ENCODE assay signal across 11 mouse cellular contexts in the genomic region with DNA sequence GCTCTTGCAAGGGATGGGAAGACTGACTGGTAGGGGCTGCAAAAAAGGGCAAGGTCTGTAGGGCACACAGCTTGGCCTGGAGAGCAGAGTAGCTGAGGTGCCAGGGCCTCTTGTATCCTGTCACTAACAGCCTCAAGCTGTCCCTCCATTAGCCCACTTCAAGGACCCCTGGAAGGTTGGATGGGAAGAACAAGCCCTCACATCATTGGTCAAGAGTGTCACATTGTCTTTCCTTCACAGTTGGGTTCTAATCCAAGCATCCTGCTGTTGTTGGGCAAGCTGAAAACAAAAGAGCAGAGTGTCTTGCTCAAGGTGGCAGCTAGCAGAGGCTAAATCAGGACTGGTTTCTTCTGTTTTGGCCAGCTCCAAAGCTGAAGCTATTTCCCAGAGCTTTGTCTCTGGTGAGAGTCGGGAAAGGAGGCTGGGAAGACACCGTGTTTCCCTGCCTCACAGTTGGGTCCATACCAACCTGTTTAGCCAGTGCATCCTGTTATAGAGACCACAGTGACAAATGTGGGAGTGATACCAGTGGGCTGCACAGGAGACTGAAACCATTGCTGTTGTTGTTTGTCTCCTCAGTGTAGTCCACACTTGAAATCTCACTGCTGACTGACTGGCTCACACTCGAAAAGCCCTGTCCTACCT. TPM values are rescaled to one million over a fixed set of nuclear protein-coding genes. Genes with fewer than 3 reads are reported as not detected.
A peak's percentile ranks its signal among the peaks of the same experiment; 100 is the strongest.
DNase-seq lines count a peak whose midpoint lies in the region; ATAC-seq and TF ChIP-seq lines count a peak whose summit lies in the region.
"Had no signal": no experiment of that assay in that cellular context is flagged by ENCODE, and none has a peak within 500 bp of the region (broad histone marks: within the 10 kb centered on the region; RNA-seq: fewer than 3 reads in every experiment).

No protein-coding gene starts in this region.

- H3K27ac ChIP-seq in heart, embryonic 10.5 days = peak overlapping the region; percentile 30; the same call in 1 of the 2 replicates
- H3K27ac ChIP-seq in lung, embryonic 14.5 days (ENCODE audit: low read depth) = peak overlapping the region; percentile 48; the same call in 1 of the 2 replicates
- peak overlapping the region; percentile 52; the same call in 1 of the 2 replicates for H3K27ac ChIP-seq in hindbrain, embryonic 16.5 days (ENCODE audit: low read depth, low read length)
- peak overlapping the region; percentile 92 for H3K27ac ChIP-seq in small intestine, adult 2 months (ENCODE audit: insufficient read depth, low read depth, low read length)
- H3K27ac ChIP-seq: gastrocnemius, adult 2 months had no signal

- TF ChIP-seq CTCF in lung, embryonic 14.5 days (IDR thresholded peaks at IDR 0.05; ENCODE audit: low read depth) = no peak
- TF ChIP-seq CTCF in small intestine, adult 2 months (IDR thresholded peaks at IDR 0.05; ENCODE audit: extremely low read depth, insufficient read length, insufficient replicate concordance, low read depth, low read length) = no peak

- peaks cover 12% of the 10 kb centered on the region for H3K36me3 ChIP-seq in heart, embryonic 10.5 days
- peaks cover 19% of the 10 kb centered on the region for H3K36me3 ChIP-seq in lung, embryonic 14.5 days (ENCODE audit: insufficient read depth)
- peaks cover 16% of the 10 kb centered on the region for H3K36me3 ChIP-seq in hindbrain, embryonic 16.5 days (ENCODE audit: control insufficient read depth, insufficient read depth, low read length)
- peaks cover 7% of the 10 kb centered on the region; the same call in 1 of the 2 replicates for H3K36me3 ChIP-seq in small intestine, adult 2 months (ENCODE audit: control insufficient read depth, insufficient read depth, low read length)

- TF ChIP-seq POLR2A in small intestine, adult 2 months (IDR thresholded peaks at IDR 0.05; ENCODE audit: low read depth, low read length) = no peak

- peaks cover 28% of the 10 kb centered on the region for H3K4me1 ChIP-seq in heart, embryonic 10.5 days
- peaks cover 24% of the 10 kb centered on the region for H3K4me1 ChIP-seq in lung, embryonic 14.5 days (ENCODE audit: insufficient read depth)
- peaks cover 6% of the 10 kb centered on the region; the same call in 1 of the 2 replicates for H3K4me1 ChIP-seq in hindbrain, embryonic 16.5 days (ENCODE audit: control insufficient read depth, insufficient read depth, low read depth, low read length)
- H3K4me1 ChIP-seq in small intestine, adult 2 months (ENCODE audit: control insufficient read depth, insufficient read depth, insufficient read length, low read length) = peaks cover 22% of the 10 kb centered on the region; the same call in 1 of the 2 replicates

- no peak overlapping the region for H3K4me3 ChIP-seq in heart, embryonic 10.5 days
- H3K4me3 ChIP-seq in lung, embryonic 14.5 days (ENCODE audit: low read depth, low read length) = no peak overlapping the region
- H3K4me3 ChIP-seq in hindbrain, embryonic 16.5 days (ENCODE audit: low read length) = no peak overlapping the region
- no peak overlapping the region for H3K4me3 ChIP-seq in small intestine, adult 2 months (ENCODE audit: low read depth, low read length)
- H3K4me3 ChIP-seq: gastrocnemius, adult 2 months had no signal

- peak; percentile 7; the same call in 1 of the 2 replicates for ATAC-seq in lung, embryonic 14.5 days (ENCODE audit: insufficient read depth)
- ATAC-seq in hindbrain, embryonic 16.5 days = no peak

- H3K27me3 ChIP-seq in heart, embryonic 10.5 days (ENCODE audit: insufficient read depth, poor library complexity, severe bottlenecking) = no peaks in the 10 kb centered on the region
- no peaks in the 10 kb centered on the region for H3K27me3 ChIP-seq in lung, embryonic 14.5 days (ENCODE audit: insufficient read depth, low read length)
- H3K27me3 ChIP-seq in hindbrain, embryonic 16.5 days (replicated peaks; ENCODE audit: control insufficient read depth, insufficient read depth, low read length) = no peaks in the 10 kb centered on the region
- no peaks in the 10 kb centered on the region for H3K27me3 ChIP-seq in small intestine, adult 2 months (ENCODE audit: control insufficient read depth, insufficient read depth, low read length)

- DNase-seq in heart, embryonic 10.5 days (ENCODE audit: low spot score) = no peak
- no peak for DNase-seq in heart, adult 11 months
- no peak for DNase-seq in lung, embryonic 14.5 days
- no peak for DNase-seq in lung, postnatal 4 days
- DNase-seq in c-Kit-positive CD71-positive TER-119-positive erythroid progenitor cells, embryonic 14.5 days (ENCODE audit: low spot score) = no peak
- DNase-seq in natural killer cell, adult 2 months (ENCODE audit: low spot score in 2 of 2) = no peak
- DNase-seq: gastrocnemius, adult 2 months; right cerebral cortex, postnatal 14 days had no signal

- 55% methylated on average over 3 of the region's 3 CpGs for WGBS in heart, embryonic 10.5 days
- WGBS in lung, embryonic 14.5 days = 44% methylated on average over 3 of the region's 3 CpGs
- WGBS in hindbrain, embryonic 16.5 days = 37% methylated on average over 3 of the region's 3 CpGs
- WGBS in small intestine, adult 2 months = 20% methylated on average over 3 of the region's 3 CpGs

- H3K9ac ChIP-seq in lung, embryonic 14.5 days = no peak overlapping the region
- no peak overlapping the region for H3K9ac ChIP-seq in hindbrain, embryonic 16.5 days (ENCODE audit: low read depth, low read length)
- H3K9ac ChIP-seq: liver, postnatal 0 days had no signal

- H3K9me3 ChIP-seq in heart, embryonic 10.5 days = no peaks in the 10 kb centered on the region
- H3K9me3 ChIP-seq in lung, embryonic 14.5 days (ENCODE audit: low read depth, low read length) = no peaks in the 10 kb centered on the region
- no peaks in the 10 kb centered on the region for H3K9me3 ChIP-seq in hindbrain, embryonic 16.5 days (ENCODE audit: control insufficient read depth, low read length)

- H3K4me2 ChIP-seq in lung, embryonic 14.5 days = no peak overlapping the region
- H3K4me2 ChIP-seq in hindbrain, embryonic 16.5 days (ENCODE audit: low read length) = no peak overlapping the region

RNA-seq across cellular contexts. Expression of gene Pcbp1, which starts 42.8 kb away (rescaled TPM):
- polyA plus RNA-seq in heart, embryonic 10.5 days (2016; fragmentation: Nextera tagmentation; extraction: Ambion mirVana) = 411 and 428 TPM in 2 replicates
- 552 and 588 TPM in 2 replicates for polyA plus RNA-seq in lung, embryonic 14.5 days (2014; fragmentation: Nextera tagmentation; extraction: Ambion mirVana)
- 123 and 163 TPM in 2 replicates for polyA plus RNA-seq in hindbrain, embryonic 16.5 days (2015; fragmentation: Nextera tagmentation; extraction: Ambion mirVana)
- polyA plus RNA-seq in small intestine, adult 2 months (2012; rRNA removed) = 244 and 314 TPM in 2 replicates

RNA-seq across cellular contexts. Expression of gene Asprv1, which starts 59.0 kb away (rescaled TPM):
- polyA plus RNA-seq in heart, embryonic 10.5 days (2016; fragmentation: Nextera tagmentation; extraction: Ambion mirVana) = 0.23 and 0.58 TPM in 2 replicates
- polyA plus RNA-seq in lung, embryonic 14.5 days (2014; fragmentation: Nextera tagmentation; extraction: Ambion mirVana) = 0.42 and 0.60 TPM in 2 replicates
- polyA plus RNA-seq in hindbrain, embryonic 16.5 days (2015; fragmentation: Nextera tagmentation; extraction: Ambion mirVana) = 0.62 and 0.70 TPM in 2 replicates
- 0.20 and 0.23 TPM in 2 replicates for polyA plus RNA-seq in small intestine, adult 2 months (2012; rRNA removed)

Comparison
In these comparisons a context has a peak if more than half of its experiments do, and no peak if none do; other contexts are left out.
1. H3K27ac ChIP-seq: peak in every context shown above with its lines; median percentile 92 in small intestine, adult 2 months; 52 in hindbrain, embryonic 16.5 days; 48 in lung, embryonic 14.5 days; 30 in heart, embryonic 10.5 days.